Mouse (Mus musculus) Muller cell, postnatal 12 days (primary cell): ENCODE results near the gene Ccdc6.

Experiments used
- DNase-seq: peaks from one replicate; pipeline ENCODE4 v3.0.0-alpha.2; 2015; ENCODE audit errors: inconsistent ontology term

Gene Ccdc6

DNA sequence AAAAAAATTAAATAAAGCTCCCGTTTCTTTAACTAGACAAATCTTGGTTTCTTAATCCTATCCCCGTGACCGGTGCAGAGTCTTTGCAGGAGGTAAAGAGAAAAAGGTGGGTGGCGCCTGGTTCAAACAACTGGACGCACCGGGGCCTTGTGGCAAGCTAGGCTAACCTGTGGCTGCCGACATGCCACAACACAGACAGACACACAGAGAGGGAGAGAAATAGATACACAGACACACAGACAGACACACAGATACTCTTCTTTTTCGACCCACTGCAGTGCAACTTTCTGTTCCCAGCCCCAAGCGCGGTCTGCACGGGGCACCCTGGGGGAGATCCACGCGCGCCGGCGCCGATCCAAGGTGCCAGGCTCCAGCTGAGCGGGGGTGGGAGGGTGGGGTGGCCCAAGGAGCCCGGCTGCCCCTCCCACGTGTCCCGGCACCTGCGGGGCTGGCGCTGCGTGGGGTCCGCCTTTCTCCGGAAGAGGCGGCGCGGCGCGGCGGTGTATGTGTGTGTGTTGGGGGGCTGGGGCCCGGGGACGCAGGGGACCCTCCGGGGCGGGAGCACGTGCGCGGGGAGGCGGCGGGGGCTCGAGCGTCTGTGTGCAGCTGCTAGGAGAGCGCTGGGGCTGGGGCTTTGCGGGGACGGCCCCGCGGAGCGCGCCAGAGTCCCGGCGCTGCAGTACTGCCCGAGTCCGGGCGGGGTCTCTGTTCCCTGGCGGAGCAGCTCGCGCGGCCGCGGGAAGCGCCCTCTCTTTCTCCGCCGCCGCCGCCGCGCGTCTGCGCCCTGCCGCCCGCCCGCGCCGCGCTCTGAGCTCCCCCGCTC lies at the start of gene Ccdc6:
Ccdc6 (plus strand) TSS at position 756 of the 823 bp plus-strand sequence.
- DNase-seq: peak; percentile 88

DNA sequence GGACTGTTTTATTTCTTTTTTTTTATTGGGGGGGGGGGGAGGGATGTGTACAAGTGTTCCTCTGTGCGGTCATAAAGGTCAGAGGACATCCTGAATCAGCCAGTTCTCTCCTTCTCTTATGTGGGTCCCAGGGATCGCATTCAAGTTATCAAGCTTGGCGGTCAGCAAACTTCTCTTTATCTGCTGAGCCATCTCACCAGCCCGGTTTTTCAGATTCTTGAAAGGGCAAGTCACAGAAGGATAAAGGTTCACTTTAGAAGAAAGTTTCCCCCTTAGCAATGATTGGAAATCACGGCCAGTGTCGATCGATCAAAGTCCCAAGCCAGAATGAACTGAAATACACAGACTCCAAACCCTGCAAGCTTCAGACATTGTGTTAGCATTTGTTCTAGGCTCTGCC lies 47.1 kb upstream of the Ccdc6 start:
- DNase-seq: no peak

DNA sequence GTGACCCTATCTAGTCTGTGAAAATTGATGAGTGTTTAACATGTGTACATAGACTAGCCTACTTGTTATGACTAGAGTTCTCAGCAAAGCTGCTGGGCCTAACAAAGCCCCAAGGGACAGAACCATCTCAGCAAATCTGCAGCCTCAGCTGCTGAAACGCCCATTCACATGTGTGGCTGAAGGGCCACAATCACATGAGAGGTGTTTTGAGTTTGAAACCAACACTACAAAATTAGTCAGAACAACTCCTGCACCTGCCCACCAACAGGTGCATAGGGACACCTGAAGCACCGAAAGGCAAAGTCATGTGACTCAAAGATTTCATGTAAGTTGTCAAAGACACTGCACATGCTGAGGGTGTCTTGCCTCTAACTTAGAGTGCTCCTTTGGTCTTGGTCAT lies 41.6 kb upstream of the Ccdc6 start:
- DNase-seq: no peak

DNA sequence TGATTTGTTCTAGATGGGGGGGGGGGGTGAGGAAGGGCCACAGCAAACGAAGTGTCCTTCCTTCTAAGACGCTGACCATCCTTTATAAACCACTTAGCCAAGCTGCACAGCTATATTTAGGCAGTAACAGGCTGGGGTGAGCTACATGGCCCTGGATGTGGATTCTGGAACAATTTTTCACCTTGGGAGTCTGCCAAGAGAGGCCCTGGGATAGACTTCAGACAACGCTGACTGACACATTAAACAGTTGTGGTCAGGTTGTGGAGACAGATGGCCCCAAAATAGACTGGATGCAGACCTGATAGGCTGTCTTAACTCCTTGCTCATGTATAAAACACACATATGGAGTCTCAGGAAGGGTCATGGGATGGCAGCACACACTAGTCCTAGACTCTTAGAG lies 39.9 kb upstream of the Ccdc6 start:
- DNase-seq: peak; percentile 69

DNA sequence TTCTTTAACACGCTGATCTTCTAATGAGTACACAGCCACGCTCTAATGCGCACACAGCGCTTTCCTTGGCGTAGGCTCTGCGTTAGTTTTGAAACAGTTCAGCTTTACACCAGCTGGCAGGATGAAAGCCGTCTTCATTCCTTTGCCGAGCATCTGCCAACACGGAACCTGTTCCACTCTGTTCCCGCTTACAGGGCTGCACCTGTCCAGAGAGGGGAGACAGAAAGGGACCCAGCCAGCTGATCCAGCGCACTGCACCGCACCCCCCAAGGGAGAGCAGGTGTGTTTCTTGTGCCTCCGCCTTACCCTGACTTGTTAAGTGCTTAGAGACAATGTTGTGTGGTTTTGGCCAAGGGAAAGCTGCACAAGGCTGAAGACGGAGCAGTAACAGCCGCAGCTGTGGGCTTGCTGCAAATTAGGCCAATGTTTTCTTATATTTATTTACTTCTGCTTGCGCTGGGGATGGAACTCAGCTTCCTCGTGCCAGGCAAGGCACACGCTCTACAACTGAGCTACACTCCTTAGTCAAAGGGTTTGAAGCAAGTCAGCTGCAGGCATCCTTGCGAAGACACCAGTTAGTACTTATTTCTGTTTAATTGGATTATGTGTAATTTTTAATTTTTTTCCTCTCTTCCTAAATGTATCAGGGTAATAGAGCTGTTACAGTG lies 36.8 kb upstream of the Ccdc6 start:
- DNase-seq: no peak

DNA sequence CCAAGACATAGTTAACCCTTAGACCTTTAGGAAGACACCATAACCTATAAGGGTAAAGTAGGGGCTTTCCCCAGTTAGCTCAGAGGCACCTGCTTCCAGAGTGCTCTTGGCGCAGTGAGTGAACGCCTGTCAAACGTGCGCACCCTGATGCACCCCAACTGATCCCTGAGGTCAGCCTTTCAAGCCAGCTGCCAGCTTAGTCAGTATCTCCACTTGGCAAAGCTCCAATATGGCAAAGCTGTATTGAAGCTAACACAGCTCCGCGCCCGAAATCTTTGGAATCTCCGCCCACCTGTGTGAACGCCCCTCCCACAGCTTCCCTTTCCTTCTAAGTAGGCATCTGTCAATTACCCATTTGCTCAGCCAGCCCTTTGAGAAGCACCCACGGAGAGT lies 36.2 kb upstream of the Ccdc6 start:
- DNase-seq: peak; percentile 11

DNA sequence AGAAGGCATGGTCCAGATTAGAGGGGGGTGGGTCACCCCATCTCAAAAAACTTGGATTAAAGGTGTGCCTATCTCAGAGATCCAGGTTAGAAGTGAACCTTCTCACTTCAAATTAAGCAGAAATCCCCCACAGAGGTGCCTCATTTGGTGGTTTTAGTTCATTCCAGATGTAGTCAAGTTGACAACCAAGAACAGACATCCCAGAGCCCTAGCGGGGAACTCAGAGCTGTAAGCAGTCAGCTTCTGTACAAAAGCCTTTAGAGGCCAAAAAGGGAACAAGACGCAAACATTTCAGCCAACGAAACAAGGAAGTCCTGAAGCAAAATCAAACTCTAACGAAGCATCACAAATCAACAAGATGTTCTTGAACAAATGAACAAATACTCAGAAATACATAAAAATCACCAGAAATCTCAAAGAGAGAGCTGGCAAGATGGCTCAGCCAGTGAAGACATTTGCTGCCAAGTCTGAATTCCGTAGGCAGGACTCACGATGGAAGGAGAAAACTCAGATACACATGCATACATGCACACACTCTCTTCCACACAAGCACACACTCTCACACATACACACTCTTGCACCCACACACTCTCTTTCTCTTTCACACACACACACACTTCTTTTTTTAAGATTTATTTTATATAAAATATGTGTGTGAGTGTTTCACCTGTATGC lies 32.9 kb upstream of the Ccdc6 start:
- DNase-seq: no peak

DNA sequence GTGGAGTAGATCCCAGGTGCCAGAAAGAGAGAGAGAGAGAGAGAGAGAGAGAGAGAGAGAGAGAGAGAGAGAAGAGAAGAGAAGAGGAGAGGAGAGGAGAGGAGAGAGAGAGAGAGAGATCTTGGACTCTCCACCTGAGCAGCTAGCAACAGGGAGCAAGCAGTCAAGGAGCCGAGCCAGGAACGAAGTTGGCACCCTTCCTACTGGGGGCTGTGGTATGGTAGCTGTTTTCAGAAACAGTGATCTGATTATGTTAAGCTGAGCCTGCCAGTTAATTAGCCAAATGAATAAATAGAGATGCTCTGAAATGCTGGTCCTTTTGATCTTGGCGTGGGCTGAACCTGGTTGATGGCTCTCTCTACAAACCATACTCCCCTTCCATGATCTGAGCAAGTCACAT lies 31.7 kb upstream of the Ccdc6 start:
- peak; percentile 5 for DNase-seq

DNA sequence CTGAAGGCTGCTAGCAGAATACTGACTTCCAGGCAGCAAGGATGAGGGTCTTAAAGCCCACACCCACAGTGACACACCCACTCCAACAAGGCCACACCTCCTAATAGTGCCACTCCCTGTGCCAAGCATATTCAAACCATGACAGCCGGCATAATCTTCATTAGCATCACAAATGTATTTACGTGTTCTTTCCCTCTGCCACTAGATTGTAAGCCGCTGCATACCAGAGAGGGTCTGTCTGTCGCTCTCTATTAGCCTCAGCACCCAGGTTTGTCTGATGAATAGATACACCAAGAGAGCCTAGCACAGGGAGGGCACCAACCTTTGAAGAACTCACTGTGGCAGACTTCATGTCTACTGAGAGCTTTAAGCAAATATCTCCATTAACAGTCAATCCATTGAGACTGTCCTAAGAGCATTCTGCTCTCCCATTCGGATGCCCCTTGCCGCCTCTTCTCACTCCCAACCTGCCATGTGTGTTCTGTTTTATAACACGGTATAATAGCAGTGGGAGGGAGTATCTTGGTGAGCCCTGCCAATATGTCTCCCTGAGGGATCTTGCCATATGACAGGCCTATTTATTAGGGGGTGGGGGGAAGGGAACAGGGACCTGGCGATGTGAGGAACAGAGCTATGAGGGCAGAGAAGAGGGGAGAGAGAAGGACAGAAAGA lies 30.3 kb upstream of the Ccdc6 start:
- no peak for DNase-seq

DNA sequence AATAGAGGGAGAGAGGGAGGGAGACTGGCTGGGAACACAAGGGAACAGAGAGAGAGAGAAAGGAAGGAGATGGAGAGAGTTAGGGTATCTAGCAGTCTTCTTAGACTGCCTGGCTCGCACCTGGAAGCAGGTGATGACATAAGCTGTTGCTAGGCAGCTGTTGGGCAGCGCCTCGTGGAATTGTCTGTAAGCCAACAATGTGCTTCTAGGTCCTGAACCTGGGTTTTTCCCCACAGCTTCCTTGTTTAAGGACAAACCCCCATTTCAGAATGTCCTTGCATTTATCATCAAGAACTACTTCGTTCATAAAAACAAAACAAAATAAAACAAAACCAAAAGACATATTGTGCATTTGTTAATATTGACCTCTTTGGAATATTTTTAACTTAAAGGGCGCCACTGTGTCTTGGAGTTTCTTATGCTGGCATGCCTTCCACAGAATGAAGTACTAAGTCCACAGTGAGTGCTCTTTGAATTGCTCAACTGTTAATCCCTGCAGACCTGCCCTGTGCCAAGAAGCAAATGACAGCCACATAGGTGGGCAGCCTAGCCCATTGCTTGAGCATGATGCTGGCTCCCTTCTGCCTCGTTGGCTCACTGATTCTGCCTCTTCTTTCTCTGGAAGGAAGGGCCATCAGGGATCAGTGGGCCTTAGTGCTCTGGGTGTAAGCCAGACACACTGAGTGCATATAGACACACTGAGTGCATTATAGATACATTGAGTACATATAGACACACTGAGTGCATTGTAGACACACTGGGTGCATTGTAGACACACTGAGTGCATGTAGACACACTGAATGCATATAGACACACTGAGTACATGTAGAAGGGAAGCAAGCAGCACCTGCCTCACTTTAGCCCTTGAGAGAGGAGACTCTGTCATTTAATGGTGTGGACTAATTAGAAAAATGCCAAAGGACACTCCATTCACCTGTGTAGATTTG lies 29.5 kb upstream of the Ccdc6 start:
- DNase-seq: no peak

DNA sequence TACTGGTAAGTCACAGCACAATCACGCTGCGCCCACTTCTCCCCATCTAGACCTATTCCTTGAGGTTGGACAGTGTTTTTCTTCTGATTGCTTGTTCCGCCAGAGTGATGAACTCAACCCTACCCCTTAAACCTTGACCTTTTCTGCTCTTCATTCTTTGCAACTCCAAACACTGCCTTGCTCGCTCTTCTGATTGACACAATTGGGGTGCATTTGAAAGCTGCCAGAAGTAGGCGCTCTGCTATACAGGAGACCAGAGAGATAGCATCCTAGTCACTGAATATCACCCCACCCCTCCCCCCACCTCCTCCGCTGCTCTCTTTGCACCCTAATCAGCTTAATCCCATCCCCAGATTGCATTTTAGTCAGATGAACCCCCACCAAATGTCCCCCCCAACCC lies 27.6 kb upstream of the Ccdc6 start:
- DNase-seq: no peak

DNA sequence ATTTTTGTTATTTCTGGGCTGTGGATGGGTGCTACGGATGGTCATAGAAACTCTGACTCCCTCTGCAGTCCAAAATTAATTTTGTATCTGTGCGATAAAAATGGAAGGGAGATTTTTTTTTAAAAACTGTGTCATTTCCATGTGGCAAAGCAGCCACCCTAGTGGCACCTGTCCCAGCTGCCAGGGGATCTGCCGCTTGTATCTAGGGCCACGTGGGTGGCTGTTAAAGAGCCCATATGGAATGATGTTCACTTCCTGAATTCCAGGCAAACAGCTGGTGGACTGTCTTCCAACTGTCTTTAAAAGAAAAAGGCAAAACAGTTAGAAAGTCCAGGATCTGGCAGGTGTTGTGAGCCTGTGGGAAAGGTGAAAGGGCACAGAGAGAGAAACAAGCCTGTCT lies 25.6 kb upstream of the Ccdc6 start:
- DNase-seq: no peak

DNA sequence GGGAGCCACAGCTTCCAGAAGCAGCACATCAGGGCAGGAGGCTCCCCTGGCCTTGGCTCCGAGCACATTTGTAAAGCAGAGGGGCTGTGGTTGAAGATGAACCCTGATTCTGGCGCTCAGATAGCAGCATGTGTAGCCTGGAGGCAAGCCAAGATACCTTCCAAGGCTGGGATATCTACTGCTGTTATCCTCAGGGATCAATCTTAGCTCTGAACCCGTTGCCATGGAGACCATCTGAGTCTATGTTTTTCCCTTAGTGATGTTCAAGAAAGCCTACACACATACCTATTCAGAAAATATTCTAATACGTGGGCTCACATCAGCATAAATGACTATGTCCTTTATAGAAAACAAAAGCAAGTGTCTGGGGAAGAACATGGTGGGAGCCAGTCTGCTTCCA lies 19.5 kb upstream of the Ccdc6 start:
- DNase-seq: no peak

DNA sequence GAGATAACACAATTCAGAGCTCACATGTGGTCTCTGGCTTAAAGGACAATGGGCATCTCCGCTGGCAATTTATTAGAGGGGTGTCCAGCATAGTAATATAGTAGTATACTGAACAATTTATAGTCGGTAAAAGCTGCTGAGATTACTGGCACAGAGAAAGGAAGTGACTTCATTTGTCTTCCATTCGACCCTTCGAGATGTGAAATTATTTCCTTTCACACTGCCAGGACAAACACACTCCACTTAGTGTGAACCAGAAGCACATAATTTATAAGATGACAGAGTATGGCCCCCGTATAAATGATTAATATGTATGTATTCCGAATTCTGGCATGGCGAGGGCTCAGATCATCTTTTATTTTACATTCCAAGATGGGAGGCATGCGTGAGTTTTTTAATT lies 16.0 kb upstream of the Ccdc6 start:
- DNase-seq: no peak

DNA sequence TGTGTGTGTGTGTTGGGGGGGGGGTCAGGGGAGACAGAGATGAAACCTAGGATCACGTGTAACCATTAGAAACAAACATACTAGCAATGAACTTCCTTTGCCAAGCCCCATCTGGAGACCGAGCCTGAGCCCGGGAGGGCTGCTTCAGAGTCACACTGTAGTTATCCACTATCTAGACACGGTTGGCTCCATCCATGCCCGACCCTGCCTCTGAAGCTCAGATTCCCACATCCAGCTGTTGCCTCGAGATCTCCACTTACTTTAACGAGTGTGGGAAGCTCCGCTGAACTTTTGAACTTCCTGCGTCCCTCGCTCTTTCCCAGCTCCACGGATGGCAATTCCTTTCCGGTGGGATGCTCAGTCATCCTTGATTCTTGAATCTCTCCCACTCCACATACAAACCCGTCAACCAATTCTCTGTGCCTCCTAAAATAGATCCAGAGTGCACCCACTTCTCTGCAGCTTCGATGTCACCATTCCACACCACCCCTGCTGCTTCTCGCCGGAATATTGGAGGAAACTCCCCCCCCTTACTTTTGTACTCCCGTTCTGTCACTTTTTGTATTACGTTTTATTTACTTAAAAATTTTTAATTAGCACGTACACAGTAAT lies 15.3 kb upstream of the Ccdc6 start:
- no peak for DNase-seq

DNA sequence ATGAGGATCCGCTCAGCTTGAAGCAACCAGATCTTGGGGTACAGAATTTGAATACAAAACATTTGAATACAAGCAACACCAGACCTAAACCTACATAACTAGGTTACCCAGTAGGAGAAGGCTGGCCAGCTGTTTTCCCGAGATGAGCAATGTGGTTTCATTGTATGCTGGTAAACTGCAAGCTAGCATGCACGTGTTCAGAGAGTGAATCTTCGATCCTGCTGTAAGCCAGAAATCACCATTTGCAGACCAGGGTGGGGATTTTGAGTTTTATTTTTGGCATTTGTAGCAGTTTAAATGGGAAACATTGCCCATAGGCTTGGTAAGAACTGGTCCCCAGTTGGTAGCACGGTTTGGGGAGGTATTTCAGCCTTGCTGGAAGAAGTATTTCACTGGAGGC lies 13.7 kb upstream of the Ccdc6 start:
- no peak for DNase-seq

DNA sequence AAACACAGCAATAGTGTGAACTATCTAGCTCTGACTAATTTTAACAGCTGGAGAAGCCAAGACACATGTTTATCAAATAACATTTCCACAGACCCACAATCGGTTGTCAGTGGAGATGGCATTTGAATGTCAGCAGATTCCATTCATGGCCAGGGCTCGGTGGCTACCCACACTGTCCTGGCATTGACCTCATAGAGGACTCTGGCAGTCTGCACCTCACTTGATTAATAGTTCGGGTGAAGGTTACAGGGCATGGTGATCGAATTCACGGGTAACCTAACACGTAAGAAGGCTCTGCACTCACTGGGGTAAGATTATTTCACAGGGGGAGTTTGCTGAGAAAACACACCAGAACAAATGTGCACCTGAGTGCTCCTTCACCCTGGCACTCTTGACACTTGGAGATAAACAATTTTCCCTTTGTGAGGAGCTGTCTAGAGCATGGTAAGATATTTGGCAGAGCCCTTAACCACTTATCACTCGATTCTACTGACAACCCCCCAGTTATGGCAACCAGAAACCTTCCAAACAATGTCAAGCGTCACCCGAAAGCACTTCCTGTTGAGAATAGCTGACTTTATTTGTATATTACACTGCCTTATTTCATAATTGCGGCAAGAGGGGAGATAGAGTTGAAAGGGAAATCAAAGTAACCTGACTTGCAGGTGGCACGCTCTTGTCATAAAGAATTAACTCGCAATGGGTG lies 11.5 kb upstream of the Ccdc6 start:
- no peak for DNase-seq

DNA sequence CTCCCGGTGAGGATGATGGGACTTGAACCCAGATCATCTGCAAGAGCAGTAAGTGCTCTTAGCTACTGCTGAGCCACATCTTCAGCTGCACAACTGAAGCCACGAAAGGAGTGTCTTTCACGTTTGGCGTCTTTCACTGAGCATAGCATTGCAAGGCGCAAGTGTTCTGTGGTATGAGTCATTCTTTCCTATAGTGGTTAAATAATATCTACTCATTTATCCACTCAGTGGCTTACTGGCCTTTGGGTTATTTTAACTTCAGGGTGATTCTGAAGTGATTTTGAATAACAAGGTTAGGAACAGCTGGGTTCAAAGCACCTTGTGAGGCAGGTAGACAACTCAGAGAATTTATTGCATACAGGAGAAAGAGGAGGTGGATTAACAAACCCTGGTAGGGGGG lies 8.1 kb upstream of the Ccdc6 start:
- DNase-seq: no peak

DNA sequence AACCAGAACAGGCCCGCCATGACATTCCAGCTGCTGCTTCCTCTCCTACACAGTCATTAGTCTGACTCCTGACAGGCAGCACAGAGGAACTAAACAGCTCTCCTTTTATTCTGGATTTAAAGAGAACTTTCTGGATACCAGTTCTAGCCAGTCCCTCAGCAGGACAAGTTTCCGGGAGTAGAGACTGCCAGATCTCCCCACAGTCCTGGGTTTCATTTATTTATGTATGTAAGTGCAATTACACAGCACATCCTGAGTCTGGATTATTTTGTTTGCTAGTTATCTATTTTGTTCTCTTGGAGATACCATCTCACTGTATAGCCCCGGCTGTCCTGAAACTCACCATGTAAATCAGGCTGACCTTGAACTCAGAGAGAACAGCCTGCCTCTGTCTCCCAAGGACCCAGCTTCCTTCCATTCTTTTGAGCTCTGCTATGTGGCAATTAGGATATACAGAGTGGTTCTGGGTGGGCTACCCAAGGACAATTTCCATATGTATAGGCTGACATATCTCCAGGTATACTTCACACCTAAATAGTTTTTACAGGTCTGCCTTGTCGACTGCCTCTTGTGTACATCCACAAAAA lies 5.0 kb upstream of the Ccdc6 start:
- no peak for DNase-seq

DNA sequence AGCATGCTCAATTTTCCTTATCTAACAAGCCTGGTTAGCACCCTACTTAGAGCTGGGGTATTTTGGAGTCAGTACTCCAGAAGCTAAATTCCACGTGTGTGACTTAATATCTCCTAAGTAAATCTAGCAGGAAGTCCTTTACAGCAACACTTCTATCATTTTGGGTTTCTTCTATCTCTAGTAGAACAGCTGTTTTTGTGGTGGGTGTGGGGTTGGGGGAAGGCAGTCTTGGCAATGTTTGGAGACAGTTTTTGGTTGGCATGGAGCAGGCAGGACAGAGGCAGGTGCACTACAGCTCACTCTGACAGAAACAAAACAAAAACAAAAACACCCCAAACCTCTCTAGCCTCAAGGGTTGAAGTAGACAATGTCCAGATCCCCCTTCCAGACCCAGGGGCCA lies 3.1 kb upstream of the Ccdc6 start:
- DNase-seq: no peak
